Mouse (Mus musculus): ENCODE data around the gene Rgs12. TPM values are rescaled to one million over a fixed set of nuclear protein-coding genes. Genes with fewer than 3 reads are reported as not detected.

Rgs12 gene
- polyA plus RNA-seq, 1 experiment: 5.6 TPM

GRCm38 (mm10) chr5:34922531-34922930 is 26.7 kb upstream of the Rgs12 start:
- no peak for TF ChIP-seq GATA1 (IDR thresholded peaks at IDR 0.05; ENCODE audit: low read length)

- TF ChIP-seq GATA1 (IDR thresholded peaks at IDR 0.05; ENCODE audit: low read length): no peak
Measured at GRCm38 (mm10) chr5:34923920-34924319, 25.3 kb upstream of the Rgs12 start.

GRCm38 (mm10) chr5:34924519-34924918 is 24.7 kb upstream of the Rgs12 start:
- no peak for TF ChIP-seq GATA1 (IDR thresholded peaks at IDR 0.05; ENCODE audit: low read length)

GRCm38 (mm10) chr5:34927648-34928047 is 21.6 kb upstream of the Rgs12 start:
- TF ChIP-seq GATA1 (IDR thresholded peaks at IDR 0.05; ENCODE audit: low read length): no peak

GRCm38 (mm10) chr5:34930151-34930975 is 18.9 kb upstream of the Rgs12 start:
- TF ChIP-seq GATA1 (IDR thresholded peaks at IDR 0.05; ENCODE audit: low read length): no peak

GRCm38 (mm10) chr5:34931091-34931490 is 18.2 kb upstream of the Rgs12 start:
- no peak for TF ChIP-seq GATA1 (IDR thresholded peaks at IDR 0.05; ENCODE audit: low read length)

GRCm38 (mm10) chr5:34931516-34932457 is 17.5 kb upstream of the Rgs12 start:
- no peak for TF ChIP-seq GATA1 (IDR thresholded peaks at IDR 0.05; ENCODE audit: low read length)

- no peak for TF ChIP-seq GATA1 (IDR thresholded peaks at IDR 0.05; ENCODE audit: low read length)
Measured at GRCm38 (mm10) chr5:34932458-34932806, 16.8 kb upstream of the Rgs12 start.

GRCm38 (mm10) chr5:34933461-34933860 is 15.8 kb upstream of the Rgs12 start:
- no peak for TF ChIP-seq GATA1 (IDR thresholded peaks at IDR 0.05; ENCODE audit: low read length)

GRCm38 (mm10) chr5:34941710-34942470 is 7.4 kb upstream of the Rgs12 start:
- no peak for TF ChIP-seq GATA1 (IDR thresholded peaks at IDR 0.05; ENCODE audit: low read length)

- no peak for TF ChIP-seq GATA1 (IDR thresholded peaks at IDR 0.05; ENCODE audit: low read length)
Measured at GRCm38 (mm10) chr5:34943428-34943827, 5.8 kb upstream of the Rgs12 start.

GRCm38 (mm10) chr5:34949769-34950211 is 545 bp downstream of the Rgs12 start:
- no peak for TF ChIP-seq GATA1 (IDR thresholded peaks at IDR 0.05; ENCODE audit: low read length)

GRCm38 (mm10) chr5:34950486-34951160 is 1.4 kb downstream of the Rgs12 start:
- no peak for TF ChIP-seq GATA1 (IDR thresholded peaks at IDR 0.05; ENCODE audit: low read length)

GRCm38 (mm10) chr5:34951161-34951834 is 2.1 kb downstream of the Rgs12 start:
- no peak for TF ChIP-seq GATA1 (IDR thresholded peaks at IDR 0.05; ENCODE audit: low read length)

Measured in G1E-ER4 (cell line).